Mouse (Mus musculus) heart, adult 2 months (tissue): ENCODE measurements around the gene Ccdc82. TPM values are rescaled to one million over a fixed set of nuclear protein-coding genes. Genes with fewer than 3 reads are reported as not detected.

ENCODE experiments used
- DNase-seq, 2 experiments: peaks; one replicate each; pipeline ENCODE4 v3.0.0; 2021
- H3K27ac ChIP-seq: fragments of 200-600 bp; 2 replicates; pipeline ENCODE4 v1.8.1; 2022
- H3K27me3 ChIP-seq: fragments of 200-500 bp; 2 replicates; pipeline ENCODE4 v1.6.1; 2012; ENCODE audit warnings: mild to moderate bottlenecking, low read length, inconsistent platforms, mixed read lengths; ENCODE audit not compliant: control insufficient read depth, insufficient read depth
- H3K36me3 ChIP-seq: fragments of 200-500 bp; 2 replicates; pipeline ENCODE4 v1.6.1; 2012; ENCODE audit warnings: low read length, inconsistent platforms; ENCODE audit not compliant: control insufficient read depth, insufficient read depth
- H3K4me1 ChIP-seq: fragments of 200-500 bp; 2 replicates; pipeline ENCODE4 v1.6.1; 2011; ENCODE audit warnings: low read length; ENCODE audit not compliant: control insufficient read depth, insufficient read depth
- H3K4me3 ChIP-seq: fragments of 200-600 bp; 2 replicates; pipeline ENCODE4 v1.8.1; 2022
- H3K79me2 ChIP-seq: fragments of 200-500 bp; replicated peaks from 2 replicates; pipeline ENCODE4 v1.6.1; 2012; ENCODE audit warnings: mild to moderate bottlenecking, inconsistent platforms, low read length, moderate library complexity, mixed read lengths; ENCODE audit not compliant: control insufficient read depth, insufficient read depth
- H3K9ac ChIP-seq: fragments of 200-500 bp; 2 replicates; pipeline ENCODE4 v1.6.1; 2012; ENCODE audit warnings: low read depth, mild to moderate bottlenecking, control low read depth, inconsistent platforms, low read length, mixed read lengths
- CTCF ChIP-seq: fragments of 200-600 bp; IDR thresholded peaks from 2 replicates; pipeline ENCODE4 v1.8.1; 2022; ENCODE audit warnings: antibody characterized with exemption, mild to moderate bottlenecking, moderate library complexity
- EP300 ChIP-seq: fragments of 200-500 bp; IDR thresholded peaks from 2 replicates; pipeline ENCODE4 v1.6.1; 2011; ENCODE audit warnings: low read depth, low read length, control low read depth; ENCODE audit not compliant: insufficient read depth
- POLR2A ChIP-seq: fragments of 200-500 bp; IDR thresholded peaks from 2 replicates; pipeline ENCODE4 v1.6.1; 2011; ENCODE audit warnings: mild to moderate bottlenecking, low read depth, low read length, control low read depth; ENCODE audit not compliant: insufficient read depth
- WGBS: fragments of 180-500 bp; shearing (Covaris S2); methylation state at CpG from one replicate; pipeline ENCODE4 v1.1.7; 2018; 5-methylcytosine and 5-hydroxymethylcytosine counted together
- intact Hi-C: fragments of 180-260 bp; cut with DNase I; formaldehyde crosslinking; loops from one replicate; pipeline ENCODE4 v1.15.1; 2025
- polyA plus RNA-seq: library from polyadenylated mRNA; depleted of rRNA; stranded (reverse); fragments of >200 nt; gene quantifications from 2 replicates; pipeline ENCODE4 v1.2.3, GENCODE M21; 2012
- total RNA-seq, 2 experiments: library from RNA; stranded (reverse); gene quantifications; 2 replicates each; pipeline ENCODE4 v1.2.3; 2021

The Ccdc82 gene
- total and polyA plus RNA-seq, 3 experiments, result 4.6 to 9.3 (median 8.5) TPM

DNA sequence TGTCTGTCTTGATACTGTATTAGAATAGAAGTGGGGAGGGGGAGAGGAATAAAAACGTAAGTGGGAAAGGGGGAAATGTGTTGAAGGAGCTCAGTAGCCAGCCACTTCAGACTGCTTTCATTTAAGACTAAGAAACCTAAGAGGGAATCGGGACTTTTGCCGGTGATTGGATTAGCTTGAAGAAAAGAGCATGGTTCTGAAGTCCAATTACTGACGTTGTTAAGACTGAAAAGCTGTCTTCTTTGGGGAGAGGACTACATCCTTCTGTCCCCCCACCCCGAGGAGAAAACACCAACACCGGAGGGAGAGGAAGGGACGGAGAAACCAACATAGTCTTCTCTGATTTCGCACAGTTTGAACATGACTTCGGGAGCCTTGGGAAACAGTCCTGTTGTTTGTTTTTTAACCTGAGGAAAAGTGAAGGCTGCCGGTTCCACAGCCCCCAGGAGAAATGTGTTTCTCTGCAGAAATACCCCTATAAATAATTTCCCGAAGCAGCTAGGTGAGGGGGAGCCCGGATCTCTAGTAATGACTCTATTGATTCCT lies 50.4 kb downstream of the Ccdc82 start:
- Histone ChIP-seq H3K27ac (peak overlapping the region; percentile 87), H3K79me2 (no peaks in the 10 kb centered on the region), H3K36me3 (peaks cover 9% of the 10 kb centered on the region), H3K4me1 (peaks cover 18% of the 10 kb centered on the region), H3K9ac (peak overlapping the region; percentile 78), H3K27me3 (no peaks in the 10 kb centered on the region), H3K4me3 (peak overlapping the region; percentile 77)
- DNase-seq, result peak; percentile 31 to 50
- WGBS, result 1% methylated on average over 12 of the region's 12 CpGs
- intact Hi-C loops, result loop anchor here (2.0 to 5.0 kb wide), 7 partner anchors 52 to 530 kb away; partner anchors contain the start of genes Cep57, Fam76b and Jrkl
- TF ChIP-seq POLR2A (no peak), CTCF (no peak), EP300 (no peak)

DNA sequence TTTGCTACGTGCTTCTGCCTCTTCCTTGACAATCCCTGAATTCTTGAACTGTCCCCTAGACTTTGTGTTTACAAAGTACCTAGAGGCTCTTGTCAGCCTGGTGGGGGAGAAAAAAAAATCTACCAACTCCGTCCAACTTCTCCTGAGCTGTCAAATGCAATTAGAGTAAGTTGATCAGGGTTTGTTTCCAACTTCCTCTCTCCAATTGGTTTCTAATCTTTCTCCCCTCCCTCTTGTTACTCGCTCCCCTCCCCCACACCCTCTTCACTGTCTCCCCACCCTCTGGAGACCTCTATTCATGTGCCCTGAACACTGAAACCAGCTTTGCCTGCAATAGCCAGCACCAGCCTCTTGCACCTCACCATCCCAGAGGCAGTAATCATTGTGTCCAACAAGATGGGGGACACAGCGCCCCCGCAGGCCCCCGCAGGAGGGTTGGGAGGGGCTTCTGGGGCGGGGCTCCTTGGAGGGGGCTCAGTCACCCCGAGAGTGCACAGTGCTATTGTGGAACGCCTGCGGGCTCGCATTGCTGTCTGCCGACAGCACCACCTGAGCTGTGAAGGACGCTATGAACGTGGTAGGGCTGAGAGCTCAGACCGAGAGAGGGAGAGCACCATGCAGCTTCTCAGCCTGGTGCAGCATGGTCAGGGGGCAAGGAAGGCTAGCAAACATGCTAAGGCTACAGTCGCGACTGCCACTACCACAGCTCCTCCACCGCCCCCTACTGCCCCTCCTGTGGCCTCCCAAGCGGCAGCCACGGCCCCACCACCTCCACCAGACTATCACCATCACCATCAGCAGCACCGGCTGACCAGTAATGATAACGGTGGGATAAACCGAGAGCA lies 51.1 kb downstream of the Ccdc82 start, which contains the start of gene Maml2:
Maml2 (plus strand) TSS at position 290 of the 845 bp plus-strand sequence.
- Histone ChIP-seq H3K79me2 (no peaks in the 10 kb centered on the region), H3K27ac (peak within 1 kb of the TSS; percentile 87), H3K9ac (peak within 1 kb of the TSS; percentile 78), H3K4me3 (peak within 1 kb of the TSS; percentile 77), H3K27me3 (no peaks in the 10 kb centered on the region), H3K4me1 (peaks cover 18% of the 10 kb centered on the region), H3K36me3 (peaks cover 9% of the 10 kb centered on the region)
- intact Hi-C loops, result loop anchor here (2.0 to 5.0 kb wide), 7 partner anchors 53 to 529 kb away; partner anchors contain the start of genes Cep57, Fam76b and Jrkl
- 2% methylated on average over 23 of the region's 23 CpGs for WGBS
- DNase-seq, result peak; percentile 81 to 84
- no peak for TF ChIP-seq EP300
- peak; percentile 53 for TF ChIP-seq CTCF
- peak; percentile 66 for TF ChIP-seq POLR2A

DNA sequence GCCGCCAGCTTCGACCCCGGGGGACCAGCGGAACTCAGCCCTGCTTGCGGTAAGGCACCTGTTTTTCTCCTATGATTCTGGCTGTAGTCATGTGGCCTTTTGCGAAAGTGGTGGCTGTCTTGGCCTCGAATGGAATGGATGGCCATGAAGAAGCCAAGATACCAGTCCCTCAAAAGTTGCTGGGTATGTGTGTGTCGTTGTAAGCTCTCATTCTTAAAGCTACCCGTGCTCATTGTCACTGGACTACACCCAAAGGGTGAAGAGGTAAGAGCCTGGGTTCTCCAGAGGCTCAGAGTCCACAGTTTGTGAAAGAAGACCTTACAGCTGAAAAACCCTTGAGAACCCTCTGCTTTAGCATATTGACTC lies 51.7 kb downstream of the Ccdc82 start:
- H3K4me3 ChIP-seq, result peak overlapping the region; percentile 77
- H3K4me1 ChIP-seq, result peaks cover 18% of the 10 kb centered on the region
- TF ChIP-seq EP300 (no peak), POLR2A (no peak), CTCF (no peak)
- H3K27ac ChIP-seq, result peak overlapping the region; percentile 87
- peak overlapping the region; percentile 78 for H3K9ac ChIP-seq
- intact Hi-C loops, result loop anchor here (5.0 kb wide), 3 partner anchors 144 to 529 kb away; partner anchors contain the start of genes Cep57 and Fam76b
- peaks cover 9% of the 10 kb centered on the region for H3K36me3 ChIP-seq
- H3K27me3 ChIP-seq, result no peaks in the 10 kb centered on the region
- DNase-seq, result no peak
- no peaks in the 10 kb centered on the region for H3K79me2 ChIP-seq
- WGBS, result 26% methylated on average over 9 of the region's 9 CpGs

DNA sequence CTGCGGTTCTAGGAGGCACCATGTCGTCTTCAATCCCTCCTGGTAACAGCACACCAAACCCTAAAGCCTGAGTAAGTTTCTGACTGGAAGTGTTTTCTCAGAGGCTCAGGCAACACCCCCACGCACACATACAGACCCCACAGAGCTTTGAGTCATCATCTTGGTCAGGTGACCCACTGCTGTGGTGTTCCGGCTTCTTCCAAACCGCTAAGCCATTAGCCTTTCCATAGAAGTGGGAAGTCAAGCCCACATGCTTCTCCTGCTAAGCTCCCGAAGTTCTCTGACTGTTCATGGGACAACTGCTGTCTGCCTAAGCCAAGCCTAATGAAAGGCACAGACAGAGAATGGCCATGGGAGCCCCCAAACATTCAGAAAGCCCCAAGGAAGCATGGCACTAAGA lies 52.4 kb downstream of the Ccdc82 start:
- Histone ChIP-seq H3K4me3 (peak overlapping the region; percentile 77), H3K9ac (peak overlapping the region; percentile 78), H3K27ac (peak overlapping the region; percentile 87), H3K27me3 (no peaks in the 10 kb centered on the region), H3K4me1 (peaks cover 21% of the 10 kb centered on the region), H3K36me3 (peaks cover 9% of the 10 kb centered on the region), H3K79me2 (no peaks in the 10 kb centered on the region)
- TF ChIP-seq POLR2A (no peak), CTCF (no peak), EP300 (no peak)
- 27% methylated on average over 6 of the region's 6 CpGs for WGBS
- DNase-seq, result peak; percentile 51 to 53
- intact Hi-C loops, result loop anchor here (5.0 kb wide), 3 partner anchors 143 to 528 kb away; partner anchors contain the start of genes Cep57 and Fam76b

DNA sequence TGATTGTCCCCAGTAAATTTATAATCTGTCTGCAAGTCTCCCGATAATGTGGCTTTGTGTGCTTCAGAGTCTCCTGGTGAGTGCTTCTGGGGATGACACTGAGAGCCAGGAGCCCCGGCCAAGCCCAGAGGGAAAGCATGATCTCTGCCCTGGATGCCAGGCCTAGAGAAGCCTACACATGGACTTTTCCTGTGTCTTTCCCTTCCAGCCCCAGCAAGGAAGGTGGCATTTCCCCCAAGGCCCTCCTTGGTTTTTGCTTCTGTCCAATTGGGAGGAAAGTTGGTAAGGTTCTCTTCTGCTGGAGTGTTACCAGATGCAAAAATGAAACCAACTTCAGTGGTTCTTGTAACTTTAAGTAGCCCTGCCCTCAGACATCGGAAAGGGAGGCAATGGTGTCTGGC lies 53.3 kb downstream of the Ccdc82 start:
- Histone ChIP-seq H3K27me3 (no peaks in the 10 kb centered on the region), H3K9ac (peak overlapping the region; percentile 67), H3K4me3 (peak overlapping the region; percentile 77), H3K36me3 (peaks cover 9% of the 10 kb centered on the region), H3K79me2 (no peaks in the 10 kb centered on the region), H3K4me1 (peaks cover 26% of the 10 kb centered on the region), H3K27ac (peak overlapping the region; percentile 87)
- intact Hi-C loops, result no loop called here
- 22% methylated on average over 3 of the region's 3 CpGs for WGBS
- DNase-seq, result peak; percentile 52 to 57
- peak; percentile 36; the same call in 1 of the 2 replicates for TF ChIP-seq POLR2A
- 0 out of 2 replicates have a peak, but pooled peaks have one; percentile 16 for TF ChIP-seq EP300
- no peak for TF ChIP-seq CTCF
